Mouse (Mus musculus): ENCODE data around the gene Fam53b. TPM values are rescaled to one million over a fixed set of nuclear protein-coding genes. Genes with fewer than 3 reads are reported as not detected.

Gene Fam53b
- polyA plus RNA-seq, 1 experiment = 10.4 TPM

- no peak for TF ChIP-seq POLR2A (IDR thresholded peaks at IDR 0.05; ENCODE audit: insufficient read depth, low read length)
- TF ChIP-seq EP300 (IDR thresholded peaks at IDR 0.05; ENCODE audit: insufficient read depth, low read depth, low read length) = no peak
- TF ChIP-seq CTCF (IDR thresholded peaks at IDR 0.05; ENCODE audit: low read depth, low read length) = no peak
- H3K4me3 ChIP-seq (ENCODE audit: low read depth, low read length) = no peak overlapping the region
- H3K9me3 ChIP-seq (replicated peaks; ENCODE audit: control insufficient read depth, insufficient read depth, low read length, poor library complexity, severe bottlenecking) = no peaks in the 10 kb centered on the region
- H3K4me1 ChIP-seq (ENCODE audit: control insufficient read depth, insufficient read depth, low read length) = no peaks in the 10 kb centered on the region
- no peak overlapping the region for H3K27ac ChIP-seq (ENCODE audit: insufficient read depth, low read length)
- no peak overlapping the region for H3K9ac ChIP-seq (ENCODE audit: low read depth, poor library complexity, severe bottlenecking)
- peaks cover 6% of the 10 kb centered on the region; the same call in 1 of the 2 replicates for H3K36me3 ChIP-seq (ENCODE audit: control insufficient read depth, insufficient read depth, low read length, poor library complexity, severe bottlenecking)
- no peaks in the 10 kb centered on the region for H3K27me3 ChIP-seq (ENCODE audit: control insufficient read depth, insufficient read depth, low read length, poor library complexity, severe bottlenecking)
Observed at GRCm38 (mm10) chr7:132824346-132825022, 10.8 kb upstream of the Fam53b start.

GRCm38 (mm10) chr7:132823832-132824231 is 10.1 kb upstream of the Fam53b start:
- Histone ChIP-seq H3K4me3 (ENCODE audit: low read depth, low read length) (no peak overlapping the region), H3K27me3 (ENCODE audit: control insufficient read depth, insufficient read depth, low read length, poor library complexity, severe bottlenecking) (no peaks in the 10 kb centered on the region)
- TF ChIP-seq POLR2A (IDR thresholded peaks at IDR 0.05; ENCODE audit: insufficient read depth, low read length) (no peak), EP300 (IDR thresholded peaks at IDR 0.05; ENCODE audit: insufficient read depth, low read depth, low read length) (no peak), CTCF (IDR thresholded peaks at IDR 0.05; ENCODE audit: low read depth, low read length) (no peak)

GRCm38 (mm10) chr7:132820692-132821091 is 7.0 kb upstream of the Fam53b start:
- H3K4me3 ChIP-seq (ENCODE audit: low read depth, low read length) = no peak overlapping the region
- TF ChIP-seq CTCF (IDR thresholded peaks at IDR 0.05; ENCODE audit: low read depth, low read length) (no peak), POLR2A (IDR thresholded peaks at IDR 0.05; ENCODE audit: insufficient read depth, low read length) (no peak), EP300 (IDR thresholded peaks at IDR 0.05; ENCODE audit: insufficient read depth, low read depth, low read length) (no peak)
- H3K27ac ChIP-seq (ENCODE audit: insufficient read depth, low read length) = no peak overlapping the region
- peaks cover 3% of the 10 kb centered on the region; the same call in 1 of the 2 replicates for H3K36me3 ChIP-seq (ENCODE audit: control insufficient read depth, insufficient read depth, low read length, poor library complexity, severe bottlenecking)
- H3K4me1 ChIP-seq (ENCODE audit: control insufficient read depth, insufficient read depth, low read length) = no peaks in the 10 kb centered on the region
- no peaks in the 10 kb centered on the region for H3K9me3 ChIP-seq (replicated peaks; ENCODE audit: control insufficient read depth, insufficient read depth, low read length, poor library complexity, severe bottlenecking)
- H3K9ac ChIP-seq (ENCODE audit: low read depth, poor library complexity, severe bottlenecking) = no peak overlapping the region
- no peaks in the 10 kb centered on the region for H3K27me3 ChIP-seq (ENCODE audit: control insufficient read depth, insufficient read depth, low read length, poor library complexity, severe bottlenecking)

More at GRCm38 (mm10) chr7:132823832-132824231, 10.1 kb upstream of the Fam53b start:
- Histone ChIP-seq H3K36me3 (ENCODE audit: control insufficient read depth, insufficient read depth, low read length, poor library complexity, severe bottlenecking) (peaks cover 6% of the 10 kb centered on the region; the same call in 1 of the 2 replicates), H3K9ac (ENCODE audit: low read depth, poor library complexity, severe bottlenecking) (no peak overlapping the region), H3K27ac (ENCODE audit: insufficient read depth, low read length) (no peak overlapping the region), H3K9me3 (replicated peaks; ENCODE audit: control insufficient read depth, insufficient read depth, low read length, poor library complexity, severe bottlenecking) (no peaks in the 10 kb centered on the region), H3K4me1 (ENCODE audit: control insufficient read depth, insufficient read depth, low read length) (no peaks in the 10 kb centered on the region)

GRCm38 (mm10) chr7:132817056-132817455 is 3.4 kb upstream of the Fam53b start:
- no peak overlapping the region for H3K4me3 ChIP-seq (ENCODE audit: low read depth, low read length)
- TF ChIP-seq EP300 (IDR thresholded peaks at IDR 0.05; ENCODE audit: insufficient read depth, low read depth, low read length) = no peak
- TF ChIP-seq POLR2A (IDR thresholded peaks at IDR 0.05; ENCODE audit: insufficient read depth, low read length) = no peak
- TF ChIP-seq CTCF (IDR thresholded peaks at IDR 0.05; ENCODE audit: low read depth, low read length) = no peak
- H3K9me3 ChIP-seq (replicated peaks; ENCODE audit: control insufficient read depth, insufficient read depth, low read length, poor library complexity, severe bottlenecking) = no peaks in the 10 kb centered on the region
- no peak overlapping the region for H3K27ac ChIP-seq (ENCODE audit: insufficient read depth, low read length)
- no peaks in the 10 kb centered on the region for H3K4me1 ChIP-seq (ENCODE audit: control insufficient read depth, insufficient read depth, low read length)
- no peaks in the 10 kb centered on the region for H3K36me3 ChIP-seq (ENCODE audit: control insufficient read depth, insufficient read depth, low read length, poor library complexity, severe bottlenecking)
- H3K27me3 ChIP-seq (ENCODE audit: control insufficient read depth, insufficient read depth, low read length, poor library complexity, severe bottlenecking) = no peaks in the 10 kb centered on the region; the same call in 1 of the 2 replicates
- H3K9ac ChIP-seq (ENCODE audit: low read depth, poor library complexity, severe bottlenecking) = no peak overlapping the region

GRCm38 (mm10) chr7:132816528-132816927 is 2.8 kb upstream of the Fam53b start:
- H3K36me3 ChIP-seq (ENCODE audit: control insufficient read depth, insufficient read depth, low read length, poor library complexity, severe bottlenecking) = no peaks in the 10 kb centered on the region
- no peak overlapping the region for H3K4me3 ChIP-seq (ENCODE audit: low read depth, low read length)
- TF ChIP-seq POLR2A (IDR thresholded peaks at IDR 0.05; ENCODE audit: insufficient read depth, low read length) = no peak
- TF ChIP-seq EP300 (IDR thresholded peaks at IDR 0.05; ENCODE audit: insufficient read depth, low read depth, low read length) = no peak
- no peak for TF ChIP-seq CTCF (IDR thresholded peaks at IDR 0.05; ENCODE audit: low read depth, low read length)
- H3K9ac ChIP-seq (ENCODE audit: low read depth, poor library complexity, severe bottlenecking) = no peak overlapping the region
- no peaks in the 10 kb centered on the region; the same call in 1 of the 2 replicates for H3K27me3 ChIP-seq (ENCODE audit: control insufficient read depth, insufficient read depth, low read length, poor library complexity, severe bottlenecking)
- no peaks in the 10 kb centered on the region for H3K4me1 ChIP-seq (ENCODE audit: control insufficient read depth, insufficient read depth, low read length)
- no peaks in the 10 kb centered on the region for H3K9me3 ChIP-seq (replicated peaks; ENCODE audit: control insufficient read depth, insufficient read depth, low read length, poor library complexity, severe bottlenecking)
- no peak overlapping the region for H3K27ac ChIP-seq (ENCODE audit: insufficient read depth, low read length)

- H3K36me3 ChIP-seq (ENCODE audit: control insufficient read depth, insufficient read depth, low read length, poor library complexity, severe bottlenecking) = no peaks in the 10 kb centered on the region
- no peak for TF ChIP-seq CTCF (IDR thresholded peaks at IDR 0.05; ENCODE audit: low read depth, low read length)
- no peak for TF ChIP-seq EP300 (IDR thresholded peaks at IDR 0.05; ENCODE audit: insufficient read depth, low read depth, low read length)
- TF ChIP-seq POLR2A (IDR thresholded peaks at IDR 0.05; ENCODE audit: insufficient read depth, low read length) = no peak
- H3K4me3 ChIP-seq (ENCODE audit: low read depth, low read length) = no peak overlapping the region
- no peaks in the 10 kb centered on the region for H3K9me3 ChIP-seq (replicated peaks; ENCODE audit: control insufficient read depth, insufficient read depth, low read length, poor library complexity, severe bottlenecking)
- no peaks in the 10 kb centered on the region; the same call in 1 of the 2 replicates for H3K27me3 ChIP-seq (ENCODE audit: control insufficient read depth, insufficient read depth, low read length, poor library complexity, severe bottlenecking)
- H3K27ac ChIP-seq (ENCODE audit: insufficient read depth, low read length) = no peak overlapping the region
- H3K9ac ChIP-seq (ENCODE audit: low read depth, poor library complexity, severe bottlenecking) = no peak overlapping the region
- peaks cover 2% of the 10 kb centered on the region for H3K4me1 ChIP-seq (ENCODE audit: control insufficient read depth, insufficient read depth, low read length)
Observed at GRCm38 (mm10) chr7:132815081-132815480, 1.4 kb upstream of the Fam53b start.

Measured in ES-Bruce4 (cell line).